9 mouse cellular contexts compared by ENCODE assay signal in genomic region chr4:54373606-54374005, GRCm38 (mm10).
DNase-seq lines count a peak whose midpoint lies in the region; ATAC-seq and TF ChIP-seq lines count a peak whose summit lies in the region.
"Had no signal": no experiment of that assay in that cellular context is flagged by ENCODE, and none has a peak within 500 bp of the region (broad histone marks: within the 10 kb centered on the region; RNA-seq: fewer than 3 reads in every experiment).

No protein-coding gene starts in this region.

- no peaks in the 10 kb centered on the region for H3K9me3 ChIP-seq in forebrain, embryonic 10.5 days
- H3K9me3 ChIP-seq in forebrain, embryonic 14.5 days (replicated peaks; ENCODE audit: control insufficient read depth, low read length), result no peaks in the 10 kb centered on the region
- H3K9me3 ChIP-seq in liver, postnatal 0 days (ENCODE audit: low read length), result no peaks in the 10 kb centered on the region
- H3K9me3 ChIP-seq in embryonic facial prominence, embryonic 10.5 days, result no peaks in the 10 kb centered on the region

- WGBS in forebrain, embryonic 10.5 days, result 2% methylated on average over 2 of the region's 2 CpGs
- 7% methylated on average over 2 of the region's 2 CpGs for WGBS in forebrain, embryonic 14.5 days
- 19% methylated on average over 2 of the region's 2 CpGs for WGBS in liver, postnatal 0 days (ENCODE audit: insufficient replicate concordance)
- 4% methylated on average over 2 of the region's 2 CpGs for WGBS in embryonic facial prominence, embryonic 10.5 days

- no peak overlapping the region for H3K4me3 ChIP-seq in forebrain, embryonic 10.5 days
- no peak overlapping the region for H3K4me3 ChIP-seq in forebrain, embryonic 14.5 days (ENCODE audit: low read depth, low read length)
- no peak overlapping the region for H3K4me3 ChIP-seq in liver, postnatal 0 days (ENCODE audit: low read depth, low read length)
- H3K4me3 ChIP-seq in embryonic facial prominence, embryonic 10.5 days, result no peak overlapping the region
- no peak overlapping the region for H3K4me3 ChIP-seq in left cerebral cortex, adult 2 months

- no peak for TF ChIP-seq EP300 in liver, postnatal 0 days (IDR thresholded peaks at IDR 0.05; ENCODE audit: low read depth)

- TF ChIP-seq CTCF in liver, postnatal 0 days (IDR thresholded peaks at IDR 0.05; ENCODE audit: low read depth), result no peak
- TF ChIP-seq CTCF in left cerebral cortex, adult 2 months (IDR thresholded peaks at IDR 0.05), result no peak

- no peak overlapping the region for H3K4me2 ChIP-seq in forebrain, embryonic 14.5 days (ENCODE audit: low read length)
- no peak overlapping the region for H3K4me2 ChIP-seq in liver, postnatal 0 days (ENCODE audit: low read depth, low read length)

- peak; percentile 24 for DNase-seq in forebrain, embryonic 10.5 days (ENCODE audit: extremely low spot score, low spot score)
- DNase-seq in forebrain, embryonic 14.5 days (ENCODE audit: low spot score), result no peak
- peak; percentile 47 for DNase-seq in liver
- DNase-seq in liver, postnatal 0 days, result no peak
- peak; percentile 78 for DNase-seq in embryonic facial prominence, embryonic 10.5 days (ENCODE audit: low spot score)
- no peak for DNase-seq in testis, postnatal 10 days (ENCODE audit: low spot score)
- DNase-seq in left cerebral cortex, adult 2 months (ENCODE audit: extremely low spot score in 1 of 2, low spot score in 2 of 2), result no peak
- DNase-seq: lung, postnatal 4 days had no signal

- intact Hi-C loops in left cerebral cortex, adult 2 months (cut with DNase I), result no loop called here

- peaks cover 61% of the 10 kb centered on the region for H3K4me1 ChIP-seq in forebrain, embryonic 10.5 days
- peaks cover 16% of the 10 kb centered on the region for H3K4me1 ChIP-seq in forebrain, embryonic 14.5 days (ENCODE audit: control insufficient read depth, insufficient read depth, low read length)
- no peaks in the 10 kb centered on the region for H3K4me1 ChIP-seq in liver, postnatal 0 days (ENCODE audit: insufficient read depth)
- H3K4me1 ChIP-seq in embryonic facial prominence, embryonic 10.5 days, result peaks cover 64% of the 10 kb centered on the region

- no peaks in the 10 kb centered on the region for H3K36me3 ChIP-seq in forebrain, embryonic 10.5 days (replicated peaks)
- H3K36me3 ChIP-seq in forebrain, embryonic 14.5 days (ENCODE audit: control insufficient read depth, insufficient read depth, low read length), result no peaks in the 10 kb centered on the region
- H3K36me3 ChIP-seq in liver, postnatal 0 days (replicated peaks; ENCODE audit: insufficient read depth, low read length), result no peaks in the 10 kb centered on the region
- H3K36me3 ChIP-seq in embryonic facial prominence, embryonic 10.5 days (replicated peaks), result no peaks in the 10 kb centered on the region

- no peak for ATAC-seq in forebrain, embryonic 14.5 days
- ATAC-seq in liver, postnatal 0 days, result no peak
- peak; percentile 78 for ATAC-seq in megakaryocyte progenitor cell, adult 5-6 weeks (replicated peaks; ENCODE audit: poor library complexity)

- no peak overlapping the region for H3K9ac ChIP-seq in forebrain, embryonic 14.5 days (ENCODE audit: low read length)
- H3K9ac ChIP-seq in liver, postnatal 0 days (replicated peaks), result no peak overlapping the region

- no peaks in the 10 kb centered on the region for H3K27me3 ChIP-seq in forebrain, embryonic 10.5 days (ENCODE audit: poor library complexity, severe bottlenecking)
- H3K27me3 ChIP-seq in forebrain, embryonic 14.5 days (replicated peaks; ENCODE audit: control insufficient read depth, insufficient read depth, low read length), result no peaks in the 10 kb centered on the region
- no peaks in the 10 kb centered on the region for H3K27me3 ChIP-seq in liver, postnatal 0 days (ENCODE audit: insufficient read depth, low read length)
- H3K27me3 ChIP-seq in embryonic facial prominence, embryonic 10.5 days (replicated peaks; ENCODE audit: low read depth, poor library complexity, severe bottlenecking), result no peaks in the 10 kb centered on the region

- peak overlapping the region; percentile 85 for H3K27ac ChIP-seq in forebrain, embryonic 10.5 days
- no peak overlapping the region for H3K27ac ChIP-seq in forebrain, embryonic 14.5 days (ENCODE audit: low read depth, low read length)
- no peak overlapping the region for H3K27ac ChIP-seq in liver, postnatal 0 days (ENCODE audit: low read depth)
- H3K27ac ChIP-seq in embryonic facial prominence, embryonic 10.5 days (replicated peaks), result peak overlapping the region; percentile 89
- no peak overlapping the region for H3K27ac ChIP-seq in left cerebral cortex, adult 2 months

Comparison
In these comparisons a context has a peak if more than half of its experiments do, and no peak if none do; other contexts are left out.
1. DNase-seq: peak in forebrain, embryonic 10.5 days (single experiment), liver (single experiment) and embryonic facial prominence, embryonic 10.5 days (single experiment); none in forebrain, embryonic 14.5 days (single experiment), liver, postnatal 0 days (single experiment), testis, postnatal 10 days (single experiment) and left cerebral cortex, adult 2 months (0 of 2).
2. H3K27ac ChIP-seq: peak in forebrain, embryonic 10.5 days (single experiment) and embryonic facial prominence, embryonic 10.5 days (single experiment); none in forebrain, embryonic 14.5 days (single experiment), liver, postnatal 0 days (single experiment) and left cerebral cortex, adult 2 months (single experiment).